Comparison of ENCODE assay signal across 20 mouse cellular contexts in the genomic region with DNA sequence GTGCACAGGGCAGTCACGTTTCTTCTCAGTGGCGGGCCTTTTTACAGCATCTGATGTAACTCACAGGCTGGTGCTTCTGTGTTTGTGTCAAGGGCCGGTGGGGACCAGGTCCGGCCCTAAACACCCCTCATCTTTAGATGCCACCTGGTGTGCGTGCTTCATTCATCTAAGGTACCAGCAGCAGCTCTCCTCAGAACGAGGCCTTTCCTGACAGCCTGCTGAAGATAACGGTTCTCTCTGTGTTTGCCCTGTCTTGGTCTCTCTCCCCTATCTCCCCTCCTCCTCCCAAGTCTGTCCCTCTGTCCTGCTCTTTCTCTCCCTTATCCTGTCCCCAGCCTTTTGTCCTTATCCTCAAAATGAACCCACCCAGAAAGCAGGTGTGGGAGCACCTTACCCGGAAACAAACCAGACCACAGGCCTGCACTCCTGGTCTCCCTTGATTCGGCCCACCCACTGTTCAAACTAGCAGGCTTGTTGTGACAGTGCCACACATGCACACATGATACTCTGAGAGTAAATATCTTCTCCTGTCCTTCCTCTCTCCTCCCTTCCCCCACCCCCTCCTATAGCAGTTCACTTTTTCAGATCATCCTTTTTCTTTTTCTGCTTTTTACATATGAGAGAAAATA. TPM values are rescaled to one million over a fixed set of nuclear protein-coding genes. Genes with fewer than 3 reads are reported as not detected.
DNase-seq lines count a peak whose midpoint lies in the region; ATAC-seq and TF ChIP-seq lines count a peak whose summit lies in the region.
"Had no signal": no experiment of that assay in that cellular context is flagged by ENCODE, and none has a peak within 500 bp of the region (broad histone marks: within the 10 kb centered on the region; RNA-seq: fewer than 3 reads in every experiment).

No protein-coding gene starts in this region.

- H3K4me1 ChIP-seq in MEL (ENCODE audit: control insufficient read depth in 1 of 2, insufficient read depth in 2 of 2, low read length in 2 of 2) = peaks cover 32 to 48% of the 10 kb centered on the region in 2 experiments
- H3K4me1 ChIP-seq in heart, embryonic 10.5 days = 0 out of 2 replicates have a peak, but pooled peaks cover 3% of the 10 kb centered on the region
- no peaks in the 10 kb centered on the region for H3K4me1 ChIP-seq in hindbrain, embryonic 11.5 days (replicated peaks; ENCODE audit: control insufficient read depth, insufficient read depth, low read length)
- H3K4me1 ChIP-seq: heart, embryonic 12.5 days had no signal

- H3K36me3 ChIP-seq in MEL (ENCODE audit: control insufficient read depth in 1 of 2, insufficient read depth in 2 of 2, low read length in 2 of 2) (peaks cover 0 to 38% of the 10 kb centered on the region in 2 experiments; a peak in 2 of 4 replicates), macrophage (ENCODE audit: inconsistent target) (no peaks in the 10 kb centered on the region)
- no peaks in the 10 kb centered on the region for H3K36me3 ChIP-seq in heart, embryonic 10.5 days
- H3K36me3 ChIP-seq in hindbrain, embryonic 11.5 days (ENCODE audit: control insufficient read depth, insufficient read depth, low read length) = no peaks in the 10 kb centered on the region
- H3K36me3 ChIP-seq: heart, embryonic 12.5 days; intestine, embryonic 15.5 days had no signal

- H3K4me3 ChIP-seq in layer of hippocampus, adult 2 months = no peak overlapping the region
- H3K4me3 ChIP-seq in MEL (ENCODE audit: control insufficient read depth in 1 of 2, insufficient read depth in 1 of 2, low read depth in 2 of 2, low read length in 2 of 2) (peak overlapping the region; percentile 4 to 8; a peak in 1 of 4 replicates), macrophage (ENCODE audit: inconsistent target) (no peak overlapping the region)
- H3K4me3 ChIP-seq in heart, embryonic 10.5 days = no peak overlapping the region
- no peak overlapping the region for H3K4me3 ChIP-seq in hindbrain, embryonic 11.5 days (ENCODE audit: low read depth, low read length)
- H3K4me3 ChIP-seq: heart, embryonic 12.5 days; intestine, embryonic 15.5 days had no signal

- no peak for TF ChIP-seq POLR2A in MEL (IDR thresholded peaks at IDR 0.05; ENCODE audit: control insufficient read depth in 1 of 2, insufficient read depth in 1 of 2, low read depth in 1 of 2, low read length in 2 of 2, poor library complexity in 1 of 2)

- no peak overlapping the region for H3K4me2 ChIP-seq in hindbrain, embryonic 11.5 days (replicated peaks; ENCODE audit: low read depth, low read length)
- H3K4me2 ChIP-seq: heart, embryonic 12.5 days; hindbrain, embryonic 14.5 days; intestine, embryonic 15.5 days had no signal

- ATAC-seq in hindbrain, embryonic 11.5 days (ENCODE audit: low FRiP score) = no peak
- ATAC-seq: forebrain, embryonic 16.5 days; intestine, embryonic 15.5 days had no signal

- 51% methylated on average over 9 of the region's 9 CpGs for WGBS in macrophage (ENCODE audit: missing documents)
- 39% methylated on average over 9 of the region's 9 CpGs for WGBS in heart, embryonic 10.5 days
- 77% methylated on average over 9 of the region's 9 CpGs for WGBS in hindbrain, embryonic 11.5 days

- H3K9me3 ChIP-seq in MEL (replicated peaks; ENCODE audit: insufficient read depth, low read length) = no peaks in the 10 kb centered on the region
- H3K9me3 ChIP-seq in heart, embryonic 10.5 days = no peaks in the 10 kb centered on the region
- no peaks in the 10 kb centered on the region for H3K9me3 ChIP-seq in hindbrain, embryonic 11.5 days (ENCODE audit: control insufficient read depth, low read length)
- H3K9me3 ChIP-seq: heart, embryonic 12.5 days; intestine, embryonic 15.5 days had no signal

- peak overlapping the region; percentile 52 for H3K9ac ChIP-seq in MEL (ENCODE audit: control insufficient read depth, low read depth, low read length, poor library complexity, severe bottlenecking)
- H3K9ac ChIP-seq in hindbrain, embryonic 11.5 days (ENCODE audit: low read depth, low read length) = no peak overlapping the region
- H3K9ac ChIP-seq: heart, embryonic 12.5 days; hindbrain, embryonic 14.5 days; intestine, embryonic 15.5 days had no signal

- 0 out of 2 replicates have a peak overlapping the region, but pooled peaks have one; percentile 7 for H3K27ac ChIP-seq in layer of hippocampus, adult 2 months
- H3K27ac ChIP-seq in MEL (ENCODE audit: control insufficient read depth, low read depth, low read length) = peak overlapping the region; percentile 74
- H3K27ac ChIP-seq in macrophage = peak overlapping the region; percentile 93
- H3K27ac ChIP-seq in heart, embryonic 10.5 days = no peak overlapping the region
- no peak overlapping the region for H3K27ac ChIP-seq in hindbrain, embryonic 11.5 days (ENCODE audit: low read depth, low read length)
- H3K27ac ChIP-seq: hindbrain, embryonic 14.5 days; intestine, embryonic 15.5 days had no signal

- TF ChIP-seq EP300 in MEL (IDR thresholded peaks at IDR 0.05; ENCODE audit: low read depth in 1 of 2, low read length in 2 of 2) = peak; percentile 30 to 53; a peak in 2 of 4 replicates

- TF ChIP-seq RAD21 in MEL (IDR thresholded peaks at IDR 0.05; ENCODE audit: low read depth, low read length) = no peak

- no peak for DNase-seq in layer of hippocampus, adult 2 months (ENCODE audit: low spot score in 2 of 2)
- no peak for DNase-seq in layer of hippocampus, adult 8-10 months (ENCODE audit: low spot score in 2 of 2)
- peak; percentile 73 for DNase-seq in MEL (ENCODE audit: low read depth, low spot score)
- peak; percentile 54 for DNase-seq in induced T-regulatory cell, adult 2 months (ENCODE audit: low read depth)
- DNase-seq in adrenal gland, postnatal 36 days = no peak
- DNase-seq in heart, embryonic 10.5 days (ENCODE audit: low spot score) = no peak
- DNase-seq in hindbrain, embryonic 11.5 days (ENCODE audit: low spot score) = no peak
- DNase-seq: adrenal gland, postnatal 10 days; embryo, embryonic 11 days; gastrocnemius, postnatal 25 days; kidney, postnatal 4 days; layer of hippocampus, postnatal 36 days; lung, postnatal 14 days; retina, postnatal 1 day; right cerebral cortex, postnatal 4 days had no signal

- TF ChIP-seq CTCF in layer of hippocampus, adult 2 months (conservative IDR thresholded peaks at IDR 0.05) = no peak
- no peak for TF ChIP-seq CTCF in MEL (IDR thresholded peaks at IDR 0.05 in 2 of 3, conservative IDR thresholded peaks at IDR 0.05 in 1 of 3; ENCODE audit: control insufficient read depth in 1 of 3, insufficient read depth in 1 of 3, low read depth in 2 of 3, low read length in 3 of 3, poor library complexity in 1 of 3, severe bottlenecking in 1 of 3)

- H3K79me2 ChIP-seq in MEL (ENCODE audit: control insufficient read depth, insufficient read depth, low read length, poor library complexity) = no peaks in the 10 kb centered on the region; the same call in 1 of the 2 replicates
- peaks cover 85% of the 10 kb centered on the region for H3K79me2 ChIP-seq in macrophage (ENCODE audit: inconsistent target)

- no peaks in the 10 kb centered on the region for H3K27me3 ChIP-seq in MEL (ENCODE audit: control insufficient read depth in 1 of 2, insufficient read depth in 2 of 2, low read length in 2 of 2)
- H3K27me3 ChIP-seq in heart, embryonic 10.5 days (ENCODE audit: insufficient read depth, poor library complexity, severe bottlenecking) = no peaks in the 10 kb centered on the region
- no peaks in the 10 kb centered on the region for H3K27me3 ChIP-seq in hindbrain, embryonic 11.5 days (ENCODE audit: control insufficient read depth, insufficient read depth, low read length)
- H3K27me3 ChIP-seq: heart, embryonic 12.5 days; intestine, embryonic 15.5 days had no signal

TF ChIP-seq in MEL, 35 proteins besides CTCF, POLR2A, EP300 and RAD21 (continues in another document):
- no peak; the same call in 1 of the 2 replicates for TF ChIP-seq RCOR1 (IDR thresholded peaks at IDR 0.05; ENCODE audit: low read depth, low read length)
- TF ChIP-seq ZMIZ1 (IDR thresholded peaks at IDR 0.05; ENCODE audit: low read depth, low read length) = no peak
- TF ChIP-seq NELFE (IDR thresholded peaks at IDR 0.05; ENCODE audit: low read depth, low read length) = no peak
- TF ChIP-seq ZNF384 (IDR thresholded peaks at IDR 0.05; ENCODE audit: low read depth, low read length) = no peak
- no peak for TF ChIP-seq CHD1 (IDR thresholded peaks at IDR 0.05; ENCODE audit: low read depth, low read length)
- TF ChIP-seq MAX (IDR thresholded peaks at IDR 0.05; ENCODE audit: low read length) = 0 out of 2 replicates have a peak, but pooled peaks have one; percentile 25
- TF ChIP-seq TAL1 (IDR thresholded peaks at IDR 0.05; ENCODE audit: low read length) = peak; percentile 58

RNA-seq across cellular contexts. Expression of a gene that starts 14.4 kb away (rescaled TPM):
- total RNA-seq in layer of hippocampus, adult 2 months (2021) = 10 to 100 TPM; 27.6 to 31.8 TPM
- total RNA-seq in layer of hippocampus, adult 8-10 months (2022) = 10 to 100 TPM; 25.3 to 35.0 (median 33.1) TPM
- 0.42 and 0.50 TPM in 2 replicates for total RNA-seq in MEL (2012; rRNA removed)
- polyA plus RNA-seq in MEL (2012; ENCODE audit: insufficient read depth in 1 of 2, insufficient read length in 2 of 2, low read depth in 1 of 2, low replicate concordance in 2 of 2, missing spikeins in 1 of 2) (under 1 TPM in 1 of 2 experiments, not detected in 1; 0.14 TPM), macrophage (2018) (61.1 to 168 TPM (median 87.5 TPM) in 3 replicates)
- 100 to 1,000 TPM in 8 of 26 experiments, 10 to 100 TPM in 18; 19.8 to 170 (median 74.5) TPM for total RNA-seq in macrophage (2018; cell fraction: chromatin; rRNA removed)
- total RNA-seq in macrophage (2018; cell fraction: cytosol; rRNA removed) = 100 to 1,000 TPM in 9 of 26 experiments, 10 to 100 TPM in 17; 38.0 to 139 (median 90.4) TPM
- 100 to 1,000 TPM in 12 of 26 experiments, 10 to 100 TPM in 14; 31.4 to 206 (median 98.5) TPM for total RNA-seq in macrophage (2018; cell fraction: nucleus; rRNA removed)
- 1 to 10 TPM; 6.1 to 7.5 TPM for total RNA-seq in adrenal gland, postnatal 36 days (2021)
- 3.9 and 4.2 TPM in 2 replicates for polyA plus RNA-seq in heart, embryonic 10.5 days (2016; fragmentation: Nextera tagmentation; extraction: Ambion mirVana)
- 6.9 and 9.7 TPM in 2 replicates for polyA plus RNA-seq in hindbrain, embryonic 11.5 days (2014; fragmentation: Nextera tagmentation; extraction: Ambion mirVana)

RNA-seq across cellular contexts. Expression of a gene that starts 36.5 kb away (rescaled TPM):
- total RNA-seq in layer of hippocampus, adult 2 months (2021) = 10 to 100 TPM; 19.4 to 23.1 TPM
- 10 to 100 TPM; 18.4 to 25.5 (median 21.9) TPM for total RNA-seq in layer of hippocampus, adult 8-10 months (2022)
- 64.2 and 65.5 TPM in 2 replicates for total RNA-seq in MEL (2012; rRNA removed)
- 10 to 100 TPM in 1 of 2 experiments, not detected in 1; 70.6 TPM for polyA plus RNA-seq in MEL (2012; ENCODE audit: insufficient read depth in 1 of 2, insufficient read length in 2 of 2, low read depth in 1 of 2, low replicate concordance in 2 of 2, missing spikeins in 1 of 2)
- 100 to 1,000 TPM in 2 of 26 experiments, 10 to 100 TPM in 24; 33.5 to 108 (median 60.6) TPM for total RNA-seq in macrophage (2018; cell fraction: chromatin; rRNA removed)
- total RNA-seq in macrophage (2018; cell fraction: cytosol; rRNA removed) = 10 to 100 TPM; 41.1 to 67.8 (median 52.0) TPM
- total RNA-seq in macrophage (2018; cell fraction: nucleus; rRNA removed) = 100 to 1,000 TPM in 3 of 26 experiments, 10 to 100 TPM in 23; 40.5 to 114 (median 67.3) TPM
- 43.1 to 52.3 TPM (median 48.8 TPM) in 3 replicates for polyA plus RNA-seq in macrophage (2018)
- total RNA-seq in adrenal gland, postnatal 36 days (2021) = 10 to 100 TPM; 32.5 to 39.5 TPM
- polyA plus RNA-seq in heart, embryonic 10.5 days (2016; fragmentation: Nextera tagmentation; extraction: Ambion mirVana) = 25.0 and 28.3 TPM in 2 replicates
- polyA plus RNA-seq in hindbrain, embryonic 11.5 days (2014; fragmentation: Nextera tagmentation; extraction: Ambion mirVana) = 31.8 and 32.0 TPM in 2 replicates

Comparison
In these comparisons a context has a peak if more than half of its experiments do, and no peak if none do; other contexts are left out.
1. DNase-seq: peak in MEL (single experiment) and induced T-regulatory cell, adult 2 months (single experiment); none in layer of hippocampus, adult 2 months (0 of 2), layer of hippocampus, adult 8-10 months (0 of 2), adrenal gland, postnatal 36 days (0 of 2), heart, embryonic 10.5 days (single experiment) and hindbrain, embryonic 11.5 days (single experiment).
2. H3K27ac ChIP-seq: peak in layer of hippocampus, adult 2 months (single experiment), MEL (single experiment) and macrophage (single experiment); none in heart, embryonic 10.5 days (single experiment) and hindbrain, embryonic 11.5 days (single experiment).
3. H3K4me3 ChIP-seq: peak in MEL (2 of 2); none in layer of hippocampus, adult 2 months (single experiment), macrophage (single experiment), heart, embryonic 10.5 days (single experiment) and hindbrain, embryonic 11.5 days (single experiment).